Mouse (Mus musculus) myocyte (in vitro differentiated cells): ENCODE results near the gene Ssh1. TPM values are rescaled to one million over a fixed set of nuclear protein-coding genes. Genes with fewer than 3 reads are reported as not detected.

Experiments
- H3K27me3 ChIP-seq: one replicate; pipeline ENCODE4 v1.6.1; 2011; ENCODE audit not compliant: control insufficient read depth, insufficient read depth, insufficient read length
- H3K36me3 ChIP-seq: one replicate; pipeline ENCODE4 v1.6.1; 2011; ENCODE audit not compliant: control insufficient read depth, insufficient read depth
- H3K4me2 ChIP-seq: one replicate; pipeline ENCODE4 v1.6.1; 2011; ENCODE audit warnings: low read depth, control low read depth
- H3K4me3 ChIP-seq: one replicate; pipeline ENCODE4 v1.5.1; 2011; ENCODE audit warnings: mild to moderate bottlenecking, control low read depth, moderate library complexity
- H3K79me2 ChIP-seq: one replicate; pipeline ENCODE4 v1.6.1; 2011; ENCODE audit not compliant: control insufficient read depth, insufficient read depth
- H3ac ChIP-seq: one replicate; pipeline ENCODE4 v1.6.1; 2011; ENCODE audit not compliant: control insufficient read depth, insufficient read length
- CEBPB ChIP-seq: IDR thresholded peaks from 2 replicates; pipeline ENCODE4 v1.6.1; 2011; ENCODE audit warnings: mild to moderate bottlenecking, moderate library complexity; ENCODE audit not compliant: poor library complexity, insufficient read depth, severe bottlenecking
- E2F4 ChIP-seq: IDR thresholded peaks from one replicate; pipeline ENCODE4 v1.6.1; 2011; ENCODE audit warnings: mild to moderate bottlenecking, control low read depth, moderate library complexity; ENCODE audit not compliant: insufficient read depth
- MAX ChIP-seq: IDR thresholded peaks from one replicate; pipeline ENCODE4 v1.6.1; 2011; ENCODE audit warnings: low read depth, mild to moderate bottlenecking, control low read depth
- MYOD1 ChIP-seq, 3 experiments: IDR thresholded peaks; one replicate each; pipeline ENCODE4 v1.6.1; 2011; ENCODE audit warnings: control low read depth in 2 of 3, low read depth in 2 of 3, mild to moderate bottlenecking in 2 of 3, moderate library complexity in 1 of 3; ENCODE audit not compliant: insufficient read length in 2 of 3, control insufficient read depth in 1 of 3
- MYOG ChIP-seq, 3 experiments: IDR thresholded peaks; one replicate each; pipeline ENCODE4 v1.6.1; 2011; ENCODE audit warnings: control low read depth in 2 of 3, low read depth in 2 of 3, mild to moderate bottlenecking in 2 of 3; ENCODE audit not compliant: insufficient read length in 2 of 3, control insufficient read depth in 1 of 3, insufficient read depth in 1 of 3
- POLR2A ChIP-seq: IDR thresholded peaks from one replicate; pipeline ENCODE4 v1.6.1; 2011; ENCODE audit warnings: low read depth, mild to moderate bottlenecking, control low read depth, moderate library complexity; ENCODE audit not compliant: insufficient read length
- POLR2AphosphoS2 ChIP-seq: IDR thresholded peaks from one replicate; pipeline ENCODE4 v1.6.1; 2011; ENCODE audit warnings: low read depth, control low read depth; ENCODE audit not compliant: insufficient read length
- REST ChIP-seq: IDR thresholded peaks from one replicate; pipeline ENCODE4 v1.6.1; 2011; ENCODE audit warnings: mild to moderate bottlenecking, control low read depth, moderate library complexity; ENCODE audit not compliant: insufficient read depth, insufficient read length
- SRF ChIP-seq: IDR thresholded peaks from one replicate; pipeline ENCODE4 v1.6.1; 2011; ENCODE audit warnings: low read depth; ENCODE audit not compliant: control insufficient read depth, insufficient read length
- TCF12 ChIP-seq: IDR thresholded peaks from one replicate; pipeline ENCODE4 v1.6.1; 2011; ENCODE audit warnings: mild to moderate bottlenecking, control low read depth; ENCODE audit not compliant: poor library complexity, insufficient read depth, severe bottlenecking
- TCF3 ChIP-seq: IDR thresholded peaks from one replicate; pipeline ENCODE4 v1.6.1; 2011; ENCODE audit warnings: low read depth, control low read depth; ENCODE audit not compliant: insufficient read length
- USF1 ChIP-seq: IDR thresholded peaks from one replicate; pipeline ENCODE4 v1.6.1; 2011; ENCODE audit warnings: low read depth, mild to moderate bottlenecking, control low read depth, moderate library complexity
- polyA plus RNA-seq: library from polyadenylated mRNA; unstranded; fragments of >200 nt; fragmentation: generic; extraction: Trizol; gene quantifications from one replicate; pipeline ENCODE4 v1.2.1, GENCODE M21; 2012; ENCODE audit warnings: missing spikeins

Ssh1 gene
- polyA plus RNA-seq, 1 experiment, result 3.4 TPM

DNA sequence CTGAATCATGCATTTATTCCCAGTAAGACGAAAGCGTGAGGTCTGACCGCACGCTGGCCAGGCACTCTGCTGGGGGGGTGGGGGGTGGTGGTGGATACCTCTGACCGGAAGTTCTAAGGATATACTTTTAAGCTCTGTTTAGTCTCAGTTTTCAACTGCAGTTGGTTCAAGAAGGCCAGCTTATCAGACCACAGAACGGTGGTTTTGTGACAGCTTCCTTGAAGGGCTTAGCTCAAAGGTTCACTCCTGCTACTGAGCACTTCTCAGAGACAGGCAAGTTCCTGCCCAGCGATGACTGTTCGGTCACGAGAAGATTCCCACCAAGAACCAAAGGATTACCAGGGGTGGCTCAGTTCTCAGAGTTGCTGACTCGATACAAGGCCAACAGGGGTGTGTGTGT lies 41.2 kb downstream of the Ssh1 start:
- Histone ChIP-seq H3K4me2 (peak overlapping the region; percentile 72), H3K27me3 (no peaks in the 10 kb centered on the region), H3K79me2 (no peaks in the 10 kb centered on the region), H3ac (no peak overlapping the region), H3K4me3 (no peak overlapping the region), H3K36me3 (peaks cover 4% of the 10 kb centered on the region)
- TF ChIP-seq POLR2A (no peak), MYOD1 (IDR thresholded peaks at IDR 0.05; ENCODE audit: control insufficient read depth in 1 of 3, insufficient read length in 2 of 3, low read depth in 2 of 3) (peak in 1 of 3 experiments; percentile 6)

DNA sequence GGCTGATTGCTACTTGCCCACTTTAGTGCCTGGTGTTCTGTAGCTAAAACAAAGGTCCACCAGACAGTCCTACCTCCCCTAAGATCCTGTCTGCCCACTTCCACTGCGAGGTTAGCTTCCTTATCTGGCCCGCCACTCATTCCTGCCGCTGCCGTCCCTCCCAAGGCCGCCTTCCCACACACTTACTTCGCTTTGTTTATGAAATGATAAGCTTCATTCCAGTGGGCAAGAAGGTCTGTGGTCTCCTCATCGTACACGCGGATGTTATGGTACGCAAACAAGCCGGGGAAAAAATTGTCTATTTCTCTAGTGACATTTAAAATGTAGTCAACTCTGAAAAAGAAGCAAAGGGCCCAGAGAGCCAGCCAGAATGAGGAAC lies 42.0 kb downstream of the Ssh1 start:
- H3K36me3 ChIP-seq, result peaks cover 9% of the 10 kb centered on the region
- TF ChIP-seq CEBPB (no peak), MAX (no peak), MYOG (IDR thresholded peaks at IDR 0.05; ENCODE audit: control insufficient read depth in 1 of 3, insufficient read depth in 1 of 3, insufficient read length in 2 of 3, low read depth in 2 of 3) (no peak), POLR2AphosphoS2 (no peak), E2F4 (no peak), REST (no peak), TCF12 (no peak), POLR2A (no peak), TCF3 (no peak), SRF (no peak), MYOD1 (IDR thresholded peaks at IDR 0.05; ENCODE audit: control insufficient read depth in 1 of 3, insufficient read length in 2 of 3, low read depth in 2 of 3) (no peak), USF1 (no peak)
- no peaks in the 10 kb centered on the region for H3K79me2 ChIP-seq
- H3K4me2 ChIP-seq, result peak overlapping the region; percentile 72
- H3K27me3 ChIP-seq, result no peaks in the 10 kb centered on the region
- no peak overlapping the region for H3K4me3 ChIP-seq
- H3ac ChIP-seq, result no peak overlapping the region

- no peaks in the 10 kb centered on the region for H3K79me2 ChIP-seq
- H3K27me3 ChIP-seq, result no peaks in the 10 kb centered on the region
- H3ac ChIP-seq, result no peak overlapping the region
- H3K4me2 ChIP-seq, result peak overlapping the region; percentile 72
- peak in 1 of 3 experiments; percentile 27 for TF ChIP-seq MYOD1 (IDR thresholded peaks at IDR 0.05; ENCODE audit: control insufficient read depth in 1 of 3, insufficient read length in 2 of 3, low read depth in 2 of 3)
- no peak for TF ChIP-seq TCF3
- no peak for TF ChIP-seq TCF12
- TF ChIP-seq SRF, result no peak
- peak in 1 of 3 experiments; percentile 12 for TF ChIP-seq MYOG (IDR thresholded peaks at IDR 0.05; ENCODE audit: control insufficient read depth in 1 of 3, insufficient read depth in 1 of 3, insufficient read length in 2 of 3, low read depth in 2 of 3)
- peaks cover 9% of the 10 kb centered on the region for H3K36me3 ChIP-seq
- no peak overlapping the region for H3K4me3 ChIP-seq
Observed at GRCm38 (mm10) chr5:113950786-113951692, 42.7 kb downstream of the Ssh1 start.

DNA sequence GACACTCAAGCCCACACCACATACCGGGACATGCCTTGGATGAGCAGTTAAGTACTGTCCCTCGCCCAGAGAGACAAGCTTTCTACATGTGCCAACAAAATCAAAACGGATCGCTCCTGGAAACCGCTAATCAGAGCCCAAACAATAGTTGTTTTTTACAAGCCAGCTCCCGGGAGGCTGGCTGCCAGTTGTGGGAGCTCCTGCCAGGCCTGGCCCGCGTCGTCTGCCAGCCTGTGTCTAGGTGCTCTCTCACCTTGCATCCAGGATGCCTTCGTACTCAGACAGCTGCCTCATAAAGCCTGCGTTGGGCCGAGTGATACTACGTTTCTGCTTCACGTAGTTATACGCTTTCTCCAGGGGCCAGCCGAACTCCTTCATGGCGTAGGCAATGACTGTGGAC lies 43.6 kb downstream of the Ssh1 start:
- Histone ChIP-seq H3K36me3 (peaks cover 9% of the 10 kb centered on the region), H3K27me3 (no peaks in the 10 kb centered on the region), H3ac (no peak overlapping the region), H3K79me2 (no peaks in the 10 kb centered on the region), H3K4me2 (no peak overlapping the region), H3K4me3 (no peak overlapping the region)
- TF ChIP-seq TCF3 (no peak), REST (no peak), MYOD1 (IDR thresholded peaks at IDR 0.05; ENCODE audit: control insufficient read depth in 1 of 3, insufficient read length in 2 of 3, low read depth in 2 of 3) (no peak), POLR2AphosphoS2 (no peak), MYOG (IDR thresholded peaks at IDR 0.05; ENCODE audit: control insufficient read depth in 1 of 3, insufficient read depth in 1 of 3, insufficient read length in 2 of 3, low read depth in 2 of 3) (no peak), CEBPB (no peak), SRF (no peak), TCF12 (no peak)

- Histone ChIP-seq H3K36me3 (peaks cover 9% of the 10 kb centered on the region), H3K79me2 (no peaks in the 10 kb centered on the region), H3K4me2 (no peak overlapping the region)
Observed at GRCm38 (mm10) chr5:113947280-113947679, 46.4 kb downstream of the Ssh1 start.

More at GRCm38 (mm10) chr5:113947280-113947679, 46.4 kb downstream of the Ssh1 start:
- Histone ChIP-seq H3K27me3 (no peaks in the 10 kb centered on the region), H3ac (no peak overlapping the region), H3K4me3 (no peak overlapping the region)
- no peak for TF ChIP-seq TCF3
- TF ChIP-seq MAX, result no peak
- no peak for TF ChIP-seq POLR2AphosphoS2
- no peak for TF ChIP-seq MYOG (IDR thresholded peaks at IDR 0.05; ENCODE audit: control insufficient read depth in 1 of 3, insufficient read depth in 1 of 3, insufficient read length in 2 of 3, low read depth in 2 of 3)
- no peak for TF ChIP-seq USF1
- no peak for TF ChIP-seq CEBPB
- TF ChIP-seq E2F4, result no peak
- TF ChIP-seq REST, result no peak
- no peak for TF ChIP-seq TCF12
- TF ChIP-seq MYOD1 (IDR thresholded peaks at IDR 0.05; ENCODE audit: control insufficient read depth in 1 of 3, insufficient read length in 2 of 3, low read depth in 2 of 3), result no peak
- TF ChIP-seq POLR2A, result no peak
- TF ChIP-seq SRF, result no peak
